Mouse (Mus musculus) R1 (cell line): ENCODE data around the gene Ap2b1.
A peak's percentile ranks its signal among the peaks of the same experiment; 100 is the strongest.

Experiments used
- DNase-seq: peaks from one replicate; pipeline ENCODE4 v3.0.0-alpha.2; 2018; ENCODE audit warnings: low read depth, low spot score

The Ap2b1 gene

GRCm38 (mm10) chr11:83397626-83398025 lies 98.8 kb downstream of the Ap2b1 start:
- no peak for DNase-seq

- DNase-seq = no peak
These were observed 99.9 kb downstream of the Ap2b1 start for GRCm38 (mm10) chr11:83398724-83399123.

GRCm38 (mm10) chr11:83403787-83404186 lies 105.0 kb downstream of the Ap2b1 start:
- DNase-seq = no peak

GRCm38 (mm10) chr11:83406391-83406790 lies 107.6 kb downstream of the Ap2b1 start:
- DNase-seq = no peak

- DNase-seq = no peak
These were observed 109.4 kb downstream of the Ap2b1 start for GRCm38 (mm10) chr11:83408242-83408641.

- DNase-seq = peak; percentile 58
These were observed 110.4 kb downstream of the Ap2b1 start, which contains the start of gene Rasl10b for GRCm38 (mm10) chr11:83409087-83409754. Gene Rasl10b (plus strand): TSS chr11:83409137.

GRCm38 (mm10) chr11:83409792-83410291 lies 111.0 kb downstream of the Ap2b1 start:
- DNase-seq = peak; percentile 34

GRCm38 (mm10) chr11:83410510-83410909 lies 111.7 kb downstream of the Ap2b1 start:
- no peak for DNase-seq

GRCm38 (mm10) chr11:83417080-83417479 lies 118.3 kb downstream of the Ap2b1 start:
- peak; percentile 83 for DNase-seq

GRCm38 (mm10) chr11:83417708-83418107 lies 118.9 kb downstream of the Ap2b1 start:
- no peak for DNase-seq

GRCm38 (mm10) chr11:83418566-83418965 lies 119.7 kb downstream of the Ap2b1 start:
- peak; percentile 62 for DNase-seq

GRCm38 (mm10) chr11:83420338-83420737 lies 121.5 kb downstream of the Ap2b1 start:
- no peak for DNase-seq

- peak; percentile 73 for DNase-seq
These were observed 122.5 kb downstream of the Ap2b1 start for GRCm38 (mm10) chr11:83421305-83421704.

GRCm38 (mm10) chr11:83424681-83425080 lies 125.9 kb downstream of the Ap2b1 start:
- DNase-seq = peak; percentile 71

GRCm38 (mm10) chr11:83426964-83427363 lies 128.1 kb downstream of the Ap2b1 start:
- no peak for DNase-seq

- no peak for DNase-seq
These were observed 130.5 kb downstream of the Ap2b1 start, which contains the start of gene Gas2l2 for GRCm38 (mm10) chr11:83429355-83429754. Gene Gas2l2 (minus strand): TSS chr11:83429455.

GRCm38 (mm10) chr11:83432533-83432932 lies 133.7 kb downstream of the Ap2b1 start:
- DNase-seq = no peak

- no peak for DNase-seq
These were observed 138.6 kb downstream of the Ap2b1 start, which contains the start of gene 1700020L24Rik for GRCm38 (mm10) chr11:83437377-83437776. Gene 1700020L24Rik (plus strand): TSS chr11:83437677.

GRCm38 (mm10) chr11:83439426-83440060 lies 140.7 kb downstream of the Ap2b1 start:
- no peak for DNase-seq

- DNase-seq = peak; percentile 91
These were observed 141.5 kb downstream of the Ap2b1 start for GRCm38 (mm10) chr11:83440081-83441064.

GRCm38 (mm10) chr11:83441235-83441634 lies 142.4 kb downstream of the Ap2b1 start:
- no peak for DNase-seq
